In genomic region chr2:35679812-35680672, GRCm38 (mm10) we compare ENCODE assay signal across 8 mouse cellular contexts.
DNase-seq lines count a peak whose midpoint lies in the region; ATAC-seq and TF ChIP-seq lines count a peak whose summit lies in the region.

No protein-coding gene starts in this region.

- ATAC-seq in midbrain, embryonic 11.5 days (ENCODE audit: low FRiP score), result no peak
- ATAC-seq in limb, embryonic 14.5 days (ENCODE audit: low FRiP score, low read depth), result 0 out of 2 replicates have a peak, but pooled peaks have one; percentile 14

- peaks cover 98% of the 10 kb centered on the region for H3K79me2 ChIP-seq in myocyte (ENCODE audit: control insufficient read depth, insufficient read depth)

- H3ac ChIP-seq in myocyte (ENCODE audit: control insufficient read depth, insufficient read length), result no peak overlapping the region

- H3K4me3 ChIP-seq in midbrain, embryonic 10.5 days, result no peak overlapping the region
- H3K4me3 ChIP-seq in midbrain, embryonic 11.5 days (ENCODE audit: low read depth, low read length), result no peak overlapping the region
- H3K4me3 ChIP-seq in limb, embryonic 14.5 days (replicated peaks; ENCODE audit: low read length), result no peak overlapping the region
- H3K4me3 ChIP-seq in myocyte, result no peak overlapping the region

- intact Hi-C loops in heart, postnatal 36 days (cut with DNase I), result loop anchor here (1.0 kb wide), 1 partner anchor 19 kb away; no protein-coding TSS in a partner anchor

- peaks cover 9% of the 10 kb centered on the region; the same call in 1 of the 2 replicates for H3K36me3 ChIP-seq in midbrain, embryonic 10.5 days
- H3K36me3 ChIP-seq in midbrain, embryonic 11.5 days (ENCODE audit: control insufficient read depth, insufficient read depth, low read length), result no peaks in the 10 kb centered on the region; the same call in 1 of the 2 replicates
- H3K36me3 ChIP-seq in limb, embryonic 14.5 days (ENCODE audit: control insufficient read depth, insufficient read depth, low read length), result peaks cover 4% of the 10 kb centered on the region
- H3K36me3 ChIP-seq in myocyte (ENCODE audit: control insufficient read depth, insufficient read depth), result no peaks in the 10 kb centered on the region

- WGBS in midbrain, embryonic 10.5 days, result 28% methylated on average over 10 of the region's 10 CpGs
- 25% methylated on average over 10 of the region's 10 CpGs for WGBS in midbrain, embryonic 11.5 days
- 39% methylated on average over 10 of the region's 10 CpGs for WGBS in limb, embryonic 14.5 days

- H3K4me1 ChIP-seq in midbrain, embryonic 10.5 days, result peaks cover 92% of the 10 kb centered on the region
- H3K4me1 ChIP-seq in midbrain, embryonic 11.5 days (ENCODE audit: control insufficient read depth, insufficient read depth, low read length), result peaks cover 47% of the 10 kb centered on the region
- H3K4me1 ChIP-seq in limb, embryonic 14.5 days (ENCODE audit: control insufficient read depth, insufficient read depth, low read length), result peaks cover 89% of the 10 kb centered on the region

- H3K27ac ChIP-seq in midbrain, embryonic 10.5 days (replicated peaks), result peak overlapping the region; percentile 79
- no peak overlapping the region for H3K27ac ChIP-seq in midbrain, embryonic 11.5 days (ENCODE audit: low read depth, low read length)
- peak overlapping the region; percentile 58; the same call in 1 of the 2 replicates for H3K27ac ChIP-seq in limb, embryonic 14.5 days (replicated peaks; ENCODE audit: low read depth, low read length)

- no peak for TF ChIP-seq POLR2A in brain, embryonic 14.5 days (IDR thresholded peaks at IDR 0.05; ENCODE audit: borderline replicate concordance, extremely low read depth, insufficient read depth, insufficient read length, poor library complexity, severe bottlenecking)
- TF ChIP-seq POLR2A in limb, embryonic 14.5 days (IDR thresholded peaks at IDR 0.05; ENCODE audit: borderline replicate concordance, extremely low read depth, insufficient read depth, insufficient read length), result no peak
- no peak for TF ChIP-seq POLR2A in myocyte (IDR thresholded peaks at IDR 0.05; ENCODE audit: insufficient read length, low read depth)

- no peak overlapping the region for H3K9ac ChIP-seq in midbrain, embryonic 11.5 days (ENCODE audit: low read length)
- no peak overlapping the region for H3K9ac ChIP-seq in limb, embryonic 14.5 days (ENCODE audit: low read depth, low read length, severe bottlenecking)

- H3K27me3 ChIP-seq in midbrain, embryonic 10.5 days (ENCODE audit: low read depth, poor library complexity, severe bottlenecking), result no peaks in the 10 kb centered on the region
- no peaks in the 10 kb centered on the region for H3K27me3 ChIP-seq in midbrain, embryonic 11.5 days (ENCODE audit: control insufficient read depth, insufficient read depth, low read length)
- H3K27me3 ChIP-seq in limb, embryonic 14.5 days (ENCODE audit: control insufficient read depth, insufficient read depth, low read length), result no peaks in the 10 kb centered on the region
- H3K27me3 ChIP-seq in myocyte (ENCODE audit: control insufficient read depth, insufficient read depth, insufficient read length), result no peaks in the 10 kb centered on the region

- DNase-seq in midbrain, embryonic 10.5 days (ENCODE audit: low spot score), result no peak
- no peak for DNase-seq in midbrain, embryonic 11.5 days (ENCODE audit: low spot score, missing footprints)
- DNase-seq in brain, embryonic 14.5 days (ENCODE audit: low read depth), result peak; percentile 28
- DNase-seq in heart, postnatal 36 days, result peak; percentile 51 to 61
- DNase-seq in limb, embryonic 14.5 days (ENCODE audit: low spot score), result no peak
- no peak for DNase-seq in layer of hippocampus, adult 9-10 months (ENCODE audit: low spot score)
- DNase-seq in cerebellum, postnatal 4 days (ENCODE audit: low spot score in 2 of 2), result no peak

- no peaks in the 10 kb centered on the region for H3K9me3 ChIP-seq in midbrain, embryonic 10.5 days (replicated peaks)
- no peaks in the 10 kb centered on the region for H3K9me3 ChIP-seq in midbrain, embryonic 11.5 days (ENCODE audit: control insufficient read depth, low read length)
- no peaks in the 10 kb centered on the region for H3K9me3 ChIP-seq in limb, embryonic 14.5 days (ENCODE audit: control insufficient read depth, low read length)

- no peak for TF ChIP-seq CTCF in brain, embryonic 14.5 days (IDR thresholded peaks at IDR 0.05; ENCODE audit: borderline replicate concordance, extremely low read depth, insufficient read depth, insufficient read length)

- H3K4me2 ChIP-seq in midbrain, embryonic 11.5 days, result no peak overlapping the region
- no peak overlapping the region for H3K4me2 ChIP-seq in limb, embryonic 14.5 days (replicated peaks; ENCODE audit: low read depth, low read length, severe bottlenecking)
- H3K4me2 ChIP-seq in myocyte (ENCODE audit: low read depth), result no peak overlapping the region

TF ChIP-seq in myocyte, 11 proteins besides CTCF, POLR2A, EP300 and RAD21:
- TF ChIP-seq MAX (IDR thresholded peaks at IDR 0.05; ENCODE audit: low read depth) (no peak), CEBPB (IDR thresholded peaks at IDR 0.05; ENCODE audit: insufficient read depth, poor library complexity, severe bottlenecking) (peak; percentile 65; the same call in 1 of the 2 replicates)

Comparison
In these comparisons a context has a peak if more than half of its experiments do, and no peak if none do; other contexts are left out.
1. DNase-seq: peak in brain, embryonic 14.5 days (single experiment) and heart, postnatal 36 days (2 of 2); none in midbrain, embryonic 10.5 days (single experiment), midbrain, embryonic 11.5 days (single experiment), limb, embryonic 14.5 days (single experiment), layer of hippocampus, adult 9-10 months (single experiment) and cerebellum, postnatal 4 days (0 of 2).